Mouse (Mus musculus): ENCODE data around the gene Cryba4. TPM values are rescaled to one million over a fixed set of nuclear protein-coding genes. Genes with fewer than 3 reads are reported as not detected.

Cryba4 gene
- polyA plus RNA-seq, 1 experiment from 2014 or later, result 2.4 TPM

DNA sequence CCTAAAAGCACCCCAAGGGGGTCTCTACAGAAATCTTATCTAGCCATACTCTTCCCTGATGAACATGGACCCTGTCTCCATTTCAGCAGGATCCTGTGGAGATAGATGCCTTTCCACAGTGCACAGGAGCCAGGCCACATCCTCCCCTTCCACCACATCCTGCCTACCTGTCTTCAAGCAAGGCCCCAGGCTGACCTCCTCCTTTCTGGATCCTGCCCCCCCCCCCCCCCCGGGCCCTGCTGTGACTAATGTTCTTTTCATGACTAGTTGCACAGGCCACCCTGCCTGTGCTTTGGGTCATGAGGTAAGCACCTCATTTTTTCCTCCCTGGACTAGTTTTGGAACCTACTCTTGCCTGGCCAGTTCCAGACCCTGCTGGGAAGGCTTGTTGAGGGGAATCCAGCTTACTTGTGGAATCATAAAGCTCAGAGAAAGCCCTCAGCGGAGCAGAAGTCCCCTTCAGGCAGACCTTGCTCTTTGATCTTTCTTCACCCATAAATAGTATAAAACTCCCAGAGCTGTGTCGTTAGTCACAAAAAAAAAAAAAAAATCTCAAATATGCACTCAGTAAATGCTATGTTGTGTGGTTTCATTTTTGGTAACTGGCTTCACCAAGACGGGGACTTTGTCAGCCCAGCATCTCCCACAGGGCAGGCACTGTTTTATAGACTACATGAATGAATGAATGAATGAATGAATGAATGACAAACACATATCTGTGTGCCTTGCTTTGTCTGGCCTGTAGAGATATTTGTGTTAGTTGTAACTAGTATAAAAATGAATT, 22.9 kb upstream of the Cryba4 start:
- Histone ChIP-seq H3K4me3 (no peak overlapping the region), H3K27ac (no peak overlapping the region), H3K4me1 (peaks cover 41% of the 10 kb centered on the region), H3K9me3 (no peaks in the 10 kb centered on the region), H3K27me3 (replicated peaks) (no peaks in the 10 kb centered on the region), H3K36me3 (no peaks in the 10 kb centered on the region), H3K4me2 (replicated peaks) (peak overlapping the region; percentile 90), H3K9ac (no peak overlapping the region)
- 45% methylated on average over 4 of the region's 4 CpGs for WGBS
- no peak for ATAC-seq (ENCODE audit: low FRiP score, low read depth)

DNA sequence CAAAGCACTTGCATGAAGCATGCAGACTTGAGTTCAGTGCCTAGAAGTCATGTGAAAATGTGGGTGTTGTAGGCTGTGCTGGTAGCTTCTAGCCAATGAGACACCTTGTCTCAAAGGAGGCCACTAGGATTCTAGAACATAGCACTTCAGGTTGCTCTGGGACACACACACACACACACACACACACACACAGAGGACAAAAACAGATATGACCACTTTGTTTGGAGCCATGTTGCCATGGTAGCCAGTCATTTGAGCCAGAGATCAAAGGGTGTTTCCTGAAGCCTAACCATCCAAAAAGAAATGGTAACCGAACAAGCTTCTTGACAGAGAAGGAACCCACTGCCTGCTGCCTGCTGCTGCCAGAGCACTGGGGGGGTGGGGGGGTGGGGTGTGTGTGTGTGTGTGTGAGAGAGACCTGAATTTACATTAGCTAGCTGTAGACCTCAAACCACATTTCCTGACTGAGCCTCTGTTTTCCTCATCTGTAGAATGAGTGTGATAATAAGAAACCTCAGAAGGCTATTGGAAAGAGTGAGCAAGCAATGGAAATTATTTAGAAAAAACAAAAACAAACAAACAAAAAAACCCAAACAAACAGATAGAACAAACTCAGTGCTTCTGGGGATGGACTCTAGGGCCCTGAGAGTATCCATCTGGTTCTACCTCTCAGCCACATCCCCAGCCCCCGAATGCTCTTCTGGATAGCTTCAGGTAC, 21.6 kb upstream of the Cryba4 start:
- no peak for ATAC-seq (ENCODE audit: low FRiP score, low read depth)
- Histone ChIP-seq H3K27me3 (replicated peaks) (peaks cover 4% of the 10 kb centered on the region; the same call in 1 of the 2 replicates), H3K4me2 (replicated peaks) (no peak overlapping the region), H3K36me3 (no peaks in the 10 kb centered on the region), H3K4me1 (peaks cover 31% of the 10 kb centered on the region), H3K4me3 (no peak overlapping the region), H3K27ac (no peak overlapping the region), H3K9ac (no peak overlapping the region), H3K9me3 (no peaks in the 10 kb centered on the region)
- 45% methylated on average over 2 of the region's 2 CpGs for WGBS

DNA sequence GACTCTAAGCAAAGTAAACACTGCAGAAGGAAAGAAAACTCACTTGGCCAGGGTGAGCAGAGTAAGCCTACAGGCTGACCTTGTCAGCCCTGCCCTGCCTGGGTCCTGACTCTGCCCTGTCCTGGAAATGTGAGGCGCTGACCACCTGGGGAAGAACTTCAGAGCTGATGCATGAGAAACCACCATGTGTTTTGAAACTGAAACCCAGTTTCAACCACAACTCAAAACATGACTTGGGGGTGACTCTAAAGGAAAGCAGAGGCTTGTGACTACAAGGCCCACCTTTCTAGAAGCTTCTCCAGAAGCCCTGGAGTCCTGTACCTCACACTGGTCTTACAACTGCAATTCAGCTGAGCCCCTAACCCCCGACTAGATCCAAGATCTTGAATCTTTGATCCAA, 20.6 kb upstream of the Cryba4 start:
- Histone ChIP-seq H3K27ac (no peak overlapping the region), H3K4me3 (no peak overlapping the region), H3K36me3 (no peaks in the 10 kb centered on the region), H3K9me3 (no peaks in the 10 kb centered on the region), H3K4me2 (replicated peaks) (no peak overlapping the region), H3K27me3 (replicated peaks) (peaks cover 14% of the 10 kb centered on the region; the same call in 1 of the 2 replicates), H3K4me1 (peaks cover 23% of the 10 kb centered on the region), H3K9ac (no peak overlapping the region)
- ATAC-seq (ENCODE audit: low FRiP score, low read depth), result no peak
- 86% methylated on average over 2 of the region's 2 CpGs for whole genome bisulfite sequencing

DNA sequence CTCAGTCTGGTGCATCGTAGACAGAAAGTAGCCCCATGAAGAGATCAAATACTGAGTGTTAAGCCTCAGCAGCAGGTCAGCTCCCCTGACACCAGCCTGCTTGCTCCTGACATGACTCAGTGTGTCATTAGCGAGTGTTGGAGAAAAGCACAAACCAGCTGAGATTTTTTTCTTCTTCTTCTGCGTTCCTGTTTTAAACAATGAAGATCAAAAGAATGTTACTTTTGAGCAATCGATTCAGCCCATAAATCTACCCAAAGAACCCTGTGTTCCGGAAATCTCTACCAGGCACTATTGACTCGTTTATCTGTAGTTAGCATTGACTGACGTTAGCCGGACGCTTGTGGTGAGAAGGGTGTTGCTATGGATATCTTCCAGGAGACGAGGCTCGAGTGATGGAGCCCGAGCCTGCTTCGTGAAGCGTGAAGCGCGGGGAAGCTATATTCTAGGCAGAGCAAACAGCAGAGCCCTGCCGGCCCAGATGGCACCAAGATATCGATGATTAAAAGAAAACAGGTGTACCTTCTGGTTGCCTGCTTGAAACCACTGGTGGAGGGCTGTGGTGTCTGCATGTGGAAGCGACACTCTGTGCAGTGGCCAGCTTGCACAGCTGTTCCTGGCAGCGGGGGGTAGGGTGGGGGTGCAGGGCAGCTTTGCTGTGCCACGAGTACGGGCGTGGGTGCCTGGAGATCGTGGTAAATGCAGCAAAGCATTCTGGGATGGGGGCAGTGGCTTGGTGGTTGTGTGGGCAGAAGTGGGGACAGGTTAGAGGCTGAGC, 18.6 kb upstream of the Cryba4 start:
- Histone ChIP-seq H3K27ac (no peak overlapping the region), H3K27me3 (replicated peaks) (peaks cover 20% of the 10 kb centered on the region; the same call in 1 of the 2 replicates), H3K9ac (no peak overlapping the region), H3K4me3 (no peak overlapping the region), H3K4me2 (replicated peaks) (peak overlapping the region; percentile 41), H3K4me1 (peaks cover 13% of the 10 kb centered on the region), H3K9me3 (no peaks in the 10 kb centered on the region), H3K36me3 (no peaks in the 10 kb centered on the region)
- ATAC-seq (ENCODE audit: low FRiP score, low read depth), result no peak; the same call in 1 of the 2 replicates
- 31% methylated on average over 24 of the region's 24 CpGs for WGBS

DNA sequence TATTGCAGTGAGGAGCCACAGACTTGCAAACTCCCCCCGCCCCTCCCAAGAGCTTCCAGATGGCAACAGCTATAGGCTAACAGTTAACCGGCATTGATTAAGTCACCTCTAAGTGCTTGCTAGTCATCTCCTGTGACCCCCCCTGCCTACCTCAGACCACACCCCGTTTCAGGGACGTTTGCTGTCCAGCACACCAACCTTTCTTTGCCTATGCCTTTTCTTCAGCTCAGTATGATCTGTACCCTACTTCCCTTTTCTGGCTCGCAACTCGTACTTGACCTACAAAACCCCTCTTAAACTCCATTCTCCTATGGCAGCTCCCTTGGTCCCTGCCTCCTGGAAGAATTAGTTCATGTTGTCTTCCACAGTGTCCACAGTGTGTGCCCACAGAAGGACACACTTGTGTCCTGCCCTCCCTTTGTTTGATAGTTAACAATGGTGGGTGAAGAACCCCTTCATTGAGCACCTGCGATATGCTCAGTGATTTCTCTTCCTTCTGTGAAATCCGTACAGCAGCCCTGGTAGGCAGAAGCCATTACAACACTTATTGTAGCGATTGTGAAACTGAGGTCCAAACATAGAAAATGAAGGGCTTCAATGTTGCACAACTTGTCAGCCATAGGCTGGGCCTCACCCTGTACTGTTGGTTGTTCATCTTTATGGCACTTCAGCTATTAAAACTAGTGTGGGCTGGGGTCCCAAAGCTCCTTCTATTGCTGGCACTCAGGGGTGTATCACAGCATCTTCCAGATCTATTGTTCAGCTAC, 13.9 kb upstream of the Cryba4 start:
- Histone ChIP-seq H3K9me3 (no peaks in the 10 kb centered on the region), H3K4me3 (no peak overlapping the region), H3K9ac (no peak overlapping the region), H3K4me1 (peaks cover 15% of the 10 kb centered on the region), H3K4me2 (replicated peaks) (0 out of 2 replicates have a peak overlapping the region, but pooled peaks have one; percentile 30), H3K27me3 (replicated peaks) (peaks cover 20% of the 10 kb centered on the region; the same call in 1 of the 2 replicates), H3K27ac (no peak overlapping the region), H3K36me3 (no peaks in the 10 kb centered on the region)
- WGBS, result 56% methylated on average over 9 of the region's 9 CpGs
- ATAC-seq (ENCODE audit: low FRiP score, low read depth), result no peak

DNA sequence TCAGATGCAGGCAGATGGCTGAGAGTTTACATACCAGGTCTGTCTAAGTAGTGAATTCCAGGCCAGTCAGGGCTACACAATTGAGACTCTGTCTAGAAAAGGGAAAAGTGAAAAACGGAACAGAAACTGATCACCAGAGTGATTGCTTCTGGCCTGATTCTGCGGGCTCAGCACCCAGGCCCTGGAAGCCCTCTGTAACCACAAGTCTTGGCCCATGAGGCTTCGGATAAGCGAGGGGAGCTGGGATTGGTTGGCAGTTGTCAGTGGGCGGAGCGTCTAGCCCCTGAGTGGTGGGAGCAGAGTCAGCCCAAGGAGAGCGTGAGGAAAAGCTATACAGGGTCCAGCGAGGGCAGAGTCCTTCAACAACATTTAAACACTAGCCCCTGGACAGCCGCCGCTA, 13.2 kb upstream of the Cryba4 start:
- no peak for ATAC-seq (ENCODE audit: low FRiP score, low read depth)
- Histone ChIP-seq H3K4me1 (peaks cover 8% of the 10 kb centered on the region), H3K9ac (no peak overlapping the region), H3K27ac (no peak overlapping the region), H3K4me2 (replicated peaks) (0 out of 2 replicates have a peak overlapping the region, but pooled peaks have one; percentile 30), H3K27me3 (replicated peaks) (peaks cover 20% of the 10 kb centered on the region), H3K4me3 (no peak overlapping the region), H3K9me3 (no peaks in the 10 kb centered on the region), H3K36me3 (no peaks in the 10 kb centered on the region)
- 11% methylated on average over 10 of the region's 10 CpGs for WGBS

DNA sequence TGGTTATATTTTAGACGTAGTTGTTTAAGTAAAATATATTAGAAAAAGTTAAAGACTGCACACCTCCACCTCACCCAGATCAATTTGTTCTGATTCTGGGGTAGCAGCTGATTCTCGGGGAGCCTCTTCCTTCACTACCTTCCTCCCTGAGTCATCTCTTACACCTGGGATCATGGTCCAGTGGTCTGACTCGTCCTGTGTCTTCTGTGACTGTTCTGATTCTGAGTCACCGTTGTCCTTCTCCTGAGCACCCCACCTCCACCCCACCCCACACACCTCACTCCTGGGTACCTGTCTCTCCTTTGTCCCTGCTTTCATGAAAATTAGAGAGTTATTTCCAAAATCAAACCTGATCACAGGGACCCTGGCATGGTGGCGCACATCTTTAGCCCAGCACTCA, 12.8 kb upstream of the Cryba4 start:
- ATAC-seq (ENCODE audit: low FRiP score, low read depth), result no peak
- H3K27me3 ChIP-seq (replicated peaks), result peaks cover 20% of the 10 kb centered on the region
- peaks cover 6% of the 10 kb centered on the region for H3K4me1 ChIP-seq
- H3K9ac ChIP-seq, result no peak overlapping the region
- no peaks in the 10 kb centered on the region for H3K36me3 ChIP-seq
- no peaks in the 10 kb centered on the region for H3K9me3 ChIP-seq
- H3K4me3 ChIP-seq, result no peak overlapping the region
- 88% methylated on average over 5 of the region's 5 CpGs for WGBS
- H3K27ac ChIP-seq, result no peak overlapping the region
- H3K4me2 ChIP-seq (replicated peaks), result no peak overlapping the region

DNA sequence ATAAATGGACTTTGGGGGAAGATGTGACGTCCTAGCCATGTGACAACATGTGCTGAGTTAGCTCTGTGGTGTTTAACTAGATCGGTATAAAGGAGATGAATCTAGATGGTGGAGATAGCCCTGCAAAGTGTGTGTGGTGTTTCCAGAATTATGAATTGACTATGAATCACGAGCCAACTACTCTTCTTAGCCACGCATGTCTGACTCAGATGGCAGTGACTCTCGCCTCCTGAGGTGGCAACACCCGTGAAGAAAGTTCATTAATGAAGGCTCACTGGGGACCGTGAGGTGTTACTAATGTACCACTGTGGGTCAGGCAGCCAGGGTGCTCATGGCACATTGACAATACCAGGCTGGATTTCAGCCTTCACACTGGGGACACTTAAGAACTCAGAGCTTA, 11.8 kb upstream of the Cryba4 start:
- peaks cover 6% of the 10 kb centered on the region for H3K4me1 ChIP-seq
- no peak overlapping the region for H3K9ac ChIP-seq
- ATAC-seq (ENCODE audit: low FRiP score, low read depth), result no peak
- WGBS, result 88% methylated on average over 7 of the region's 7 CpGs
- no peak overlapping the region for H3K27ac ChIP-seq
- H3K4me2 ChIP-seq (replicated peaks), result no peak overlapping the region
- no peaks in the 10 kb centered on the region for H3K36me3 ChIP-seq
- H3K27me3 ChIP-seq (replicated peaks), result peaks cover 18% of the 10 kb centered on the region
- no peak overlapping the region for H3K4me3 ChIP-seq
- H3K9me3 ChIP-seq, result no peaks in the 10 kb centered on the region

DNA sequence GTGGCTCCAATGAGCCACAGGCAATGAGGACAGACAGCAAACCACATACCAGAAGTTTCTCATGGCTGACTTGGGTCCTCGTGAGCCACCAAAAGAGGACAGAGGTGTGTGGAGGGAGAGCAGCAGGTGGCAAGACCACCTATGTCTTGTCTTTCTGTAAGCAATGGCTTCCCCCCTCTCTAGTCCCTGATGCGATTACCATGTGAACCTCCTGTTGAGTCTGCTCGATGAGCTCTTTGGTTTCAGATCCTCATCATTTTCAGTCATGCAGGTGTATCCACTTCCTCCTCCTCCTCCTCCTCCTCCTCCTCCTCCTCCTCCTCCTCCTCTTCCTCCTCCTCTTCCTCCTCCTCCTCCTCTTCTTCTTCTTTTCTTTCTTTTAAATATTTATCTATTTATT, 8.5 kb upstream of the Cryba4 start:
- Histone ChIP-seq H3K4me3 (no peak overlapping the region), H3K4me1 (peaks cover 4% of the 10 kb centered on the region), H3K4me2 (replicated peaks) (no peak overlapping the region), H3K27ac (no peak overlapping the region), H3K9ac (no peak overlapping the region), H3K36me3 (no peaks in the 10 kb centered on the region), H3K27me3 (replicated peaks) (no peaks in the 10 kb centered on the region; the same call in 1 of the 2 replicates), H3K9me3 (no peaks in the 10 kb centered on the region)
- no peak for ATAC-seq (ENCODE audit: low FRiP score, low read depth)
- WGBS, result 79% methylated on average over 3 of the region's 3 CpGs

DNA sequence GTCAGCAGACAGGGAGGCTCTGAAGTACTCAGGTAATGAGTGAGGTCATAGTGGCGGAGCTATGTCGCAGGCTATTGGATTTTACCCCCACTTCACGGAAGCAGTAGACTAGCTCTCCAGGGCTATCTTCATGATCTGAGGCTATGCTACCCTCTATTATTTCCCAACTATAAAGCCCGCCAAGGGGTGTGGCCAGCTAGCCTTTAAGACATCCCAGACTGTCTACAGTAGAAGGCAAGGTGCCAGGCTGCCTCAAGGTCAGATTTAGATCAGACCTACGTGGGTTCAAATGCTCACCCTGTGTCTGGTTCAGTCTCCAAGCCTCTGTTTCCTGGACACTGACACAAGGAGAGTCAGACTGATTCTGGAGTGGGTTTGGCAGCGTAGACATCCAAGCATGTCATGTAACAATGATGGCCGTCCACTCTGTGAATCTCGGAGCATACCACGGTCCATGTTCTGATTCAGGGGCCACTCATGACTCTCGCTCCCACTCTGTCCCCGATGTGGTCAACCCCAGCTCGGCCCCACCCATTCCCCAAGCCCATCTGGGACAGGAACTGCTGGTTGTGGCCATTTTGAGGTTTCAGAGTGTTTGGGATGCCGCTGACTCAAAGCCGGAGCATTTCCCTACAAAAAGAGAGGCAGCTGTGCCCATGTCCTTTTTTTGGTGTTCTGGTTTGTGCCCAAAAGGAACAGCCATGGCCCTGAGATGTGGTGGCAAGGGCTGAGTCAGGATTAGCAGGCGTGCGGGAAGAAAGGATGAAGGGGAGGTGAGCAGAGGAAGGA, 7.7 kb upstream of the Cryba4 start:
- Histone ChIP-seq H3K9me3 (no peaks in the 10 kb centered on the region), H3K4me3 (no peak overlapping the region), H3K4me2 (replicated peaks) (no peak overlapping the region), H3K27ac (no peak overlapping the region), H3K27me3 (replicated peaks) (no peaks in the 10 kb centered on the region; the same call in 1 of the 2 replicates), H3K4me1 (no peaks in the 10 kb centered on the region), H3K36me3 (no peaks in the 10 kb centered on the region), H3K9ac (no peak overlapping the region)
- no peak for ATAC-seq (ENCODE audit: low FRiP score, low read depth)
- WGBS, result 90% methylated on average over 16 of the region's 16 CpGs

DNA sequence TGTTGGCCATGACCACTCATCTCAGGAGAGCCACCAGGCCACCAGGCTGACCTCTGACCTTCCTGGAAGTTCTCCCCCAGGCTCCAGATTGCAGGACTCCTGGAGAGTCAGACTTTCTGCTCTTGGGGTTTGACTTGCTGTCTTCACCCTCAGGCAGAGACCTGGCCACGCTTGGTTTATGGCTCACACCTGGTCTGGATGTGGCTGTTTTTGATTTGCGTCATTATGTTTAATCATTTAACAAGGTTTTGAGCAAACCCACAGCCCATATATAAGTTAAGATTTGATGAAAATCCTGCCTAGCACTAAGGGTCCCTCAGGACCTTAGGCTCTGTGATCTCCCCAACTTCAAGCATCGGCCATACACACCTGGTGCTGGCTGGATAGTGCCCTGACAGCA, 5.6 kb upstream of the Cryba4 start:
- H3K9ac ChIP-seq, result no peak overlapping the region
- no peaks in the 10 kb centered on the region; the same call in 1 of the 2 replicates for H3K27me3 ChIP-seq (replicated peaks)
- H3K4me1 ChIP-seq, result 0 out of 2 replicates have a peak, but pooled peaks cover 4% of the 10 kb centered on the region
- no peaks in the 10 kb centered on the region for H3K9me3 ChIP-seq
- H3K4me2 ChIP-seq (replicated peaks), result no peak overlapping the region
- no peak overlapping the region for H3K27ac ChIP-seq
- H3K4me3 ChIP-seq, result no peak overlapping the region
- H3K36me3 ChIP-seq, result no peaks in the 10 kb centered on the region
- no peak for ATAC-seq (ENCODE audit: low FRiP score, low read depth)
- WGBS, result 86% methylated on average over 3 of the region's 3 CpGs

Measured in neural tube, embryonic 12.5 days (tissue).